Mouse (Mus musculus): ENCODE data around the gene Svop. TPM values are rescaled to one million over a fixed set of nuclear protein-coding genes. Genes with fewer than 3 reads are reported as not detected.

Svop gene
- total and polyA plus RNA-seq, 2 experiments from 2014 or later, result 81.3 to 173 TPM

GRCm38 (mm10) chr5:114024390-114024789 is 67.0 kb downstream of the Svop start:
- no peaks in the 10 kb centered on the region; the same call in 1 of the 2 replicates for H3K4me1 ChIP-seq (ENCODE audit: insufficient read depth, low read length)
- no peaks in the 10 kb centered on the region for H3K9me3 ChIP-seq (ENCODE audit: low read length)
- 0 out of 2 replicates have a peak overlapping the region, but pooled peaks have one; percentile 10 for H3K4me2 ChIP-seq (ENCODE audit: low read depth, low read length)
- H3K27me3 ChIP-seq (ENCODE audit: insufficient read depth, low read length), result no peaks in the 10 kb centered on the region
- no peaks in the 10 kb centered on the region for H3K36me3 ChIP-seq (ENCODE audit: insufficient read depth, low read length)
- H3K4me3 ChIP-seq (ENCODE audit: low read length), result no peak overlapping the region
- H3K9ac ChIP-seq (replicated peaks; ENCODE audit: low read length), result no peak overlapping the region
- 66% methylated on average over 6 of the region's 6 CpGs for WGBS
- no peak for TF ChIP-seq CTCF (IDR thresholded peaks at IDR 0.05; ENCODE audit: low read depth)
- ATAC-seq (no peak), DNase-seq (ENCODE audit: low spot score) (no peak)
- no peak overlapping the region for H3K27ac ChIP-seq

GRCm38 (mm10) chr5:114015121-114015520 is 76.2 kb downstream of the Svop start:
- Histone ChIP-seq H3K27me3 (ENCODE audit: insufficient read depth, low read length) (no peaks in the 10 kb centered on the region), H3K4me2 (ENCODE audit: low read depth, low read length) (no peak overlapping the region), H3K36me3 (ENCODE audit: insufficient read depth, low read length) (no peaks in the 10 kb centered on the region), H3K27ac (no peak overlapping the region), H3K4me3 (ENCODE audit: low read length) (no peak overlapping the region), H3K9me3 (ENCODE audit: low read length) (no peaks in the 10 kb centered on the region), H3K9ac (replicated peaks; ENCODE audit: low read length) (no peak overlapping the region), H3K4me1 (ENCODE audit: insufficient read depth, low read length) (no peaks in the 10 kb centered on the region)
- ATAC-seq (no peak), DNase-seq (ENCODE audit: low spot score) (no peak)
- no peak for TF ChIP-seq CTCF (IDR thresholded peaks at IDR 0.05; ENCODE audit: low read depth)
- 69% methylated on average over 7 of the region's 7 CpGs for WGBS

- ATAC-seq, result no peak
- 75% methylated on average over 4 of the region's 4 CpGs for WGBS
- Histone ChIP-seq H3K9ac (replicated peaks; ENCODE audit: low read length) (no peak overlapping the region), H3K36me3 (ENCODE audit: insufficient read depth, low read length) (no peaks in the 10 kb centered on the region), H3K9me3 (ENCODE audit: low read length) (no peaks in the 10 kb centered on the region), H3K4me1 (ENCODE audit: insufficient read depth, low read length) (no peaks in the 10 kb centered on the region), H3K4me3 (ENCODE audit: low read length) (no peak overlapping the region), H3K27me3 (ENCODE audit: insufficient read depth, low read length) (no peaks in the 10 kb centered on the region), H3K27ac (no peak overlapping the region), H3K4me2 (ENCODE audit: low read depth, low read length) (no peak overlapping the region)
- DNase-seq (ENCODE audit: low spot score), result no peak
- no peak for TF ChIP-seq CTCF (IDR thresholded peaks at IDR 0.05; ENCODE audit: low read depth)
Measured at GRCm38 (mm10) chr5:114009049-114009448, 82.3 kb downstream of the Svop start.

GRCm38 (mm10) chr5:114007753-114008453 is 83.5 kb downstream of the Svop start:
- Histone ChIP-seq H3K4me1 (ENCODE audit: insufficient read depth, low read length) (no peaks in the 10 kb centered on the region), H3K36me3 (ENCODE audit: insufficient read depth, low read length) (no peaks in the 10 kb centered on the region), H3K9ac (replicated peaks; ENCODE audit: low read length) (no peak overlapping the region), H3K27me3 (ENCODE audit: insufficient read depth, low read length) (no peaks in the 10 kb centered on the region), H3K27ac (no peak overlapping the region), H3K9me3 (ENCODE audit: low read length) (no peaks in the 10 kb centered on the region), H3K4me2 (ENCODE audit: low read depth, low read length) (no peak overlapping the region), H3K4me3 (ENCODE audit: low read length) (no peak overlapping the region)
- TF ChIP-seq CTCF (IDR thresholded peaks at IDR 0.05; ENCODE audit: low read depth), result no peak
- DNase-seq (ENCODE audit: low spot score), result peak; percentile 21
- ATAC-seq, result peak; percentile 70
- 64% methylated on average over 12 of the region's 12 CpGs for WGBS

GRCm38 (mm10) chr5:114006974-114007373 is 84.4 kb downstream of the Svop start:
- no peak overlapping the region for H3K4me3 ChIP-seq (ENCODE audit: low read length)
- ATAC-seq (no peak), DNase-seq (ENCODE audit: low spot score) (no peak)
- no peak overlapping the region for H3K27ac ChIP-seq
- no peaks in the 10 kb centered on the region for H3K36me3 ChIP-seq (ENCODE audit: insufficient read depth, low read length)
- TF ChIP-seq CTCF (IDR thresholded peaks at IDR 0.05; ENCODE audit: low read depth), result no peak
- H3K27me3 ChIP-seq (ENCODE audit: insufficient read depth, low read length), result no peaks in the 10 kb centered on the region
- WGBS, result 74% methylated on average over 4 of the region's 4 CpGs
- no peaks in the 10 kb centered on the region for H3K9me3 ChIP-seq (ENCODE audit: low read length)
- no peak overlapping the region for H3K9ac ChIP-seq (replicated peaks; ENCODE audit: low read length)
- H3K4me1 ChIP-seq (ENCODE audit: insufficient read depth, low read length), result no peaks in the 10 kb centered on the region
- no peak overlapping the region for H3K4me2 ChIP-seq (ENCODE audit: low read depth, low read length)

GRCm38 (mm10) chr5:114005100-114005499 is 86.3 kb downstream of the Svop start:
- H3K4me2 ChIP-seq (ENCODE audit: low read depth, low read length), result no peak overlapping the region
- ATAC-seq (no peak), DNase-seq (ENCODE audit: low spot score) (no peak)
- H3K9me3 ChIP-seq (ENCODE audit: low read length), result no peaks in the 10 kb centered on the region
- whole genome bisulfite sequencing, result 85% methylated on average over 5 of the region's 5 CpGs
- no peak for TF ChIP-seq CTCF (IDR thresholded peaks at IDR 0.05; ENCODE audit: low read depth)
- no peak overlapping the region for H3K9ac ChIP-seq (replicated peaks; ENCODE audit: low read length)
- H3K27ac ChIP-seq, result no peak overlapping the region
- no peaks in the 10 kb centered on the region for H3K36me3 ChIP-seq (ENCODE audit: insufficient read depth, low read length)
- H3K4me1 ChIP-seq (ENCODE audit: insufficient read depth, low read length), result no peaks in the 10 kb centered on the region
- H3K4me3 ChIP-seq (ENCODE audit: low read length), result no peak overlapping the region
- no peaks in the 10 kb centered on the region for H3K27me3 ChIP-seq (ENCODE audit: insufficient read depth, low read length)

GRCm38 (mm10) chr5:114004573-114004972 is 86.8 kb downstream of the Svop start:
- ATAC-seq, result no peak
- Histone ChIP-seq H3K27me3 (ENCODE audit: insufficient read depth, low read length) (no peaks in the 10 kb centered on the region), H3K4me1 (ENCODE audit: insufficient read depth, low read length) (no peaks in the 10 kb centered on the region), H3K4me2 (ENCODE audit: low read depth, low read length) (no peak overlapping the region), H3K9ac (replicated peaks; ENCODE audit: low read length) (no peak overlapping the region), H3K9me3 (ENCODE audit: low read length) (no peaks in the 10 kb centered on the region), H3K36me3 (ENCODE audit: insufficient read depth, low read length) (no peaks in the 10 kb centered on the region), H3K27ac (no peak overlapping the region), H3K4me3 (ENCODE audit: low read length) (no peak overlapping the region)
- no peak for TF ChIP-seq CTCF (IDR thresholded peaks at IDR 0.05; ENCODE audit: low read depth)
- DNase-seq (ENCODE audit: low spot score), result no peak
- 59% methylated on average over 11 of the region's 11 CpGs for WGBS
